Mouse (Mus musculus): ENCODE data around the gene Tmem163.

Tmem163 gene

GRCm38 (mm10) chr1:127555822-127556485 is 123.4 kb downstream of the Tmem163 start:
- no peak for DNase-seq

DNA sequence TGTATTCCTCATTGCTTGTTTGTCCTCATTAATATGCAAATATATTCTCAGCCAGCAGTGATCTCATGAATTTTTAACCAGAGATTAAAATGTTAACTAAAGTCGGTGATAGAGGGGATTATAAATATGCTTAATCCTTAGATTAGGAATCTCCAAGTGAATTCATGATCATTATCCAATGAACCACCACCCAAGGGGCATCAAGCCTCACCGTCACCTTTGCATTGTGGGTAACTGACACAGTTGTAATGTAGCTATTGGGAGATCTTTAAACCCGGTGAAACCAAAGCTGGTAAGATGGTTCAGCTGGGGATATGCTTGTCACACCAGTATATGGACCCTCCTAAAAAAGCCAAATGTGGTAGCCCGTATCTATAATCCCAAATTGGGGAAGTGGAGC is 131.3 kb downstream of the Tmem163 start:
- DNase-seq, result no peak

GRCm38 (mm10) chr1:127542756-127543155 is 136.6 kb downstream of the Tmem163 start:
- no peak for DNase-seq

GRCm38 (mm10) chr1:127541931-127542330 is 137.4 kb downstream of the Tmem163 start:
- DNase-seq, result no peak

- DNase-seq, result no peak
Measured at GRCm38 (mm10) chr1:127541522-127541921, 137.8 kb downstream of the Tmem163 start.

DNA sequence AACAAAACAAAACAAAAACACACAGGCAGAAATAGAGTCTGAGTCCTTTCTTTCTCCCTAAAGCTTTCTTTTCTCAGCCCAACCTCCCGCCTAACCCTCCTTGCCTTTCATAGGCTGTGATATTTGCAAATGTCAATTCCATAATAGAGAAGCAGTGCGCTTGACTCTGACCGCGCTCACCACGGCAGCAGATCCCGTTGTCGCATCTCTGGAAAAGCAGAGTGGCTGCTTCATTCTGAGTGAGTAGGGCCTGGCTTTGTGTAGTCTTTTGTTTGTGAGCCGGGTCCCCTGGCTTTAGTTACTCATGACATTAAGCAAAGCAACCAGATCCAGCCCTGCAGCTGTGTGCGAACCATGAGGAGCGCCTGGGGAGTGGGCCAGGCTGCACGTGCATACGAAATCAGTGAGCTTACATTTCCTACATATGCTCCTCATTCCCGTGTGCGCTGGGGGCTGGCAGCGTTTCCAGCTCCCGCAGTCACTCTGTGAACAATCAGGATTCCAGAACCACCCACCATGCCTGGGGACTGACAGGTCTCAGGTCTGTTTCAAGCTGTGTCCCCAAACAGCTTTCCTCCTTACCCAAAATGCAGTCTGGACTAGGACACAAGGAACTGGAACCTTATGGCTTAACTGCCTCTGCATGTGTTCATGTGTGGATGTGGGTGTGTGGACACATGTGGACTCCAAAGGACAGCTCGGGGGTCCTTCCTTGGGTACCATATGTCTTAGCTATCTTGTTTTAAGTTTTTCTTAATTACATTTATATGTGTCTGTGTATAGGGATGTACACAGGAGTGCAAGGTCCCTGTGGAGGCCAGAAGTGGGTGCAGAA is 141.9 kb downstream of the Tmem163 start:
- DNase-seq, result no peak

DNA sequence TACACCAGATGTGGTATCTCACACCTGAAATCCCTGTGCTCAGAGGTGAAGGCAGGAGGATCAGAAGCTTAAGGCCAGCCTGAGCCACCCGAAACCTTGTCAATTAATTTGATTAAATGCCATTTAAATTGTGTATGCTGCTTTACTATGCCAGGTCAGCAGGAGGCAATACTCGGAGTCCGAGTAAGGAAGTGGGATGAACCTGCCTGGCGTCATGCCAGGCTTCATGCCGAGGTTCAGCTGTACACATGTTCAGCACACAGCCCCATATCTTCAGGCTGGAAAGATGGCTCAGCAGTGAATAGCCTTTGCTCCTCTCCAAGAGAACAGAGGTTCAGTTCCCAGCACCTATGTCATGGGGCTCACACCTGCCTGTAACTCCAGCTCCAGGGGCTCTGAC is 142.9 kb downstream of the Tmem163 start:
- DNase-seq, result no peak

DNA sequence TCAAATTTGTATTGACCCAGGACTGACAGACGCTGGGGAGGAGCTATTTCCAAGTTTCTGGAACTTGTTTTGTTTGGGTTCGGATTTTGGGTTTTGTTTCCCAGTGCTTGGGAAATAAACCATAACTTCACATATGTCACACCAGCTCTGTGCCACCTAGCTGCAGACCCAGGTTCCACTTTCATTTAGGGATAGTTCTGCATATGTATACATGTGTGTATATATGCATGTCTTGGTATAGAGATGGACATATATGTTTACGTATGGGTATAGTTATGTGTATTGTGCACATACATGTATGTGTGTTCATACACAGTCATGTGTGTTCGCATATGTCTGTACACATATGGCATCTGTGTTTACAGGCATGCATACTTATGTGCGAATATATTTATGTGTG is 147.6 kb downstream of the Tmem163 start:
- no peak for DNase-seq

GRCm38 (mm10) chr1:127530849-127531580 is 148.3 kb downstream of the Tmem163 start:
- no peak for DNase-seq

- no peak for DNase-seq
Measured at GRCm38 (mm10) chr1:127523364-127523763, 156.0 kb downstream of the Tmem163 start.

DNA sequence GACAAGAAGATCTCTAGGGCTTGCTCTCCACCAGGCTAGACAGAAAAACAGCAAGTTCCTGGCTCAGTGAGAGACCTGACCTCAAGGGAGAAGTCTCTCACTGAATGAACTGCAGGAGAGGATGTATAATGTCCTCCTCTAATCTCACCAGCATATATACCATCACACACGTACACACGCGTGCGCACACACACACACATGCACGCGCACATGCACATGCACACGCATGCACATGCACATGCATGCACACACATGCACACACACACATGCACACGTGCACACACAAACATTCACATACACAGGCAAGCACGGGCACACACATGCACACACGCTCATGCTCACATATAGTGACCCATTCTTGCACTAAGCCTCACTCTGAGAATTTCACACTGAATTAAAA is 164.5 kb downstream of the Tmem163 start:
- no peak for DNase-seq

DNA sequence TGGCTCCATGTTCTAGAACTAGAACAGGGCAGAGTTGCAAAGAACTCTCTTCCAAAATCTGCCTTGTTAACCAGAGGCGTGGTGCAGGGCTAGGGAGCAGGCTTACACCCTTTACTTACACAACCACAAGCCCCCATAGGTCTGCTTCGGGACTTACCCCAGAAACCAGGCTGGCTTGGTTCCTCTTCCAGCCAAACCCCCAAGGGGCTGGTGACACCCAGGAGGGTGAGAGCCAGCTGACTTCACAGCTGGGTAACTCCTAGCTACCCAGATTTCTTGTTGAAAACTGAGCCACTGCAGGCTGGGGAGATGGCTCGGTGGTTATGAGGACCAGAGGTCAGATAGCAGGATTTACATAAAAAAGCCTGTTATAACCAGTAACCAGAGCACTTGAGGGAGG is 164.9 kb downstream of the Tmem163 start:
- peak in 1 of 2 experiments; percentile 26 for DNase-seq

- DNase-seq, result no peak
Measured at GRCm38 (mm10) chr1:127513664-127514063, 165.7 kb downstream of the Tmem163 start.

GRCm38 (mm10) chr1:127513140-127513539 is 166.2 kb downstream of the Tmem163 start:
- DNase-seq, result no peak

- DNase-seq, result no peak
Measured at GRCm38 (mm10) chr1:127512709-127513108, 166.6 kb downstream of the Tmem163 start.

- DNase-seq, result no peak
Measured at GRCm38 (mm10) chr1:127511362-127511761, 168.0 kb downstream of the Tmem163 start.

- no peak for DNase-seq
Measured at GRCm38 (mm10) chr1:127508921-127509320, 170.4 kb downstream of the Tmem163 start.

DNA sequence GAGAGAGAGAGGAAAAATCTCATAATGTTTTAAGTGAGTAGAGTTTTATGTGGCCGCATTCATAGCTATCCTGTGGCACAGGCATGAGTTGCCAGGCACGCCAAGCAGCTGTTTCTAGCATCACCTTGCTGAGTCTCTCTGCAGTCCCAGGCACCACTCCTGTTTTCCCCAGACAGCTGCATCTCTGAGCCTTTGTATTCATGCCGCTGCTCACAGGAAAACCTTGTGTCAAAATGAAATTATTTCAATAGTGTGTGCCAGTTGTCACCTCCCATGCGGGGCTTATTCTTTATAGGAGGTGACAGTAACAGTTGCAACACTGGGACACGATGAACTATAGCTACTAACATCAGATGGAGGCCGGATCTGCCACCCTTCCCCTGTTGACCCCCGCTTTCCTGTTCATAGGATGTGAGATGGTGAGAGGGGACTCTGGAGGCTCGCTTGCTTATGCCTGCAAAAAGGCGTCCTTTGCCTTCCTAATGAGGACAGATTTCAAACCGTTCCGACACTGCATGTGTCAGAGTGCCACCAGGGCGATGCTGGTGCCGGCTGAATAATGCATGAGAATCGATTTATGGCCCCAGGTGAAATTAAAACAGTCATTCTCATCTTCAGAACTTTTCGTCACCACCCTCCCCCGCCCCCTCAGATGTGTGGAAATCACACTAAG is 171.1 kb downstream of the Tmem163 start:
- no peak for DNase-seq

DNA sequence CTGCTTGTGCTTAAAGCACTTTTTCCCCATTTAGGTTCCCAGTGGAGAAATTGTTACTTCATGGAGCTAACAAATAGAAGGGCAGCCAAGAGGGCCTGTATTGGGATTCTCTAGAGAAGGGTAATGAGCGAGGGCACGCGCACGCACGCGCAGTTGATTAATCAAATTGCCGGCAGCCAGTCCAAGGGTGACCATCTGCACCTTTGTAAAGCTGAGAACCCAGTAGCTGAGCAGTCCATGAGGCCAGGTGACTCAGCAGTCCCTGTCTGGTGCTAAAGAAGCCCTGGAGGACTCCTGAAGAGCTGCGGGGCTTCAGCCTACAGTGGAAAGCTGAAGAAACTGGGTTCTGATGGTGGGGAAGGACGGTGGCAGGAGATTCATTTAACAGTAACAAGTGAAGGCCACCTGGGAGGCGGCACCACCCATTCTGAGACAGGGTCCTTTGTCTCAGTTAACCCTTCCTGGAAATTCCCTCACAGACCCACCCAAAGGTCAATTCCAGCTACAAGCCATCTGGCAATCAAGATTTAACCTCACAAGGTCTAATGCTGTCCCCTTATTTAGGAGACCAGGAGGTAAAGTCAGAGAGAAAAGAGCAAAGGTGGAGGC is 172.2 kb downstream of the Tmem163 start:
- DNase-seq, result no peak

- no peak for DNase-seq
Measured at GRCm38 (mm10) chr1:127500701-127501100, 178.6 kb downstream of the Tmem163 start.

DNA sequence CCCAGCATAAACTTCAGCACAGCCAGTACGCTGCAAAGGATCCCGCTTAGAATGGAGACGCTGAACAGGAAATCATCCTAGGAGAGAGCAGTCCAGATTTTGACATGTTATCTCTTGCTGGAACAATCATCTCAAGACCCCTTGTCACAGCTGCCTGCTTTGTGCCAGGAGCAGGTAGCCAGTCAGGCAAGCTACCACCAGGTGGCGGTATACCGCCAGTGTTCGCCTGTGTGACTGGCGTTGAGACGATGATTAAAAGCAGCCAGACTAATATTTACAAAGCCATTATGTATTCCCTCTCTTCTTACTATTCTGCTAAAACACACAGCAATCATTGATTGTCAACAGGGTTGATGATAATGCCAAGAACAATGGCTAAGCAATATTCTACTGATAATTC is 179.1 kb downstream of the Tmem163 start:
- DNase-seq, result peak; percentile 34 to 39

DNA sequence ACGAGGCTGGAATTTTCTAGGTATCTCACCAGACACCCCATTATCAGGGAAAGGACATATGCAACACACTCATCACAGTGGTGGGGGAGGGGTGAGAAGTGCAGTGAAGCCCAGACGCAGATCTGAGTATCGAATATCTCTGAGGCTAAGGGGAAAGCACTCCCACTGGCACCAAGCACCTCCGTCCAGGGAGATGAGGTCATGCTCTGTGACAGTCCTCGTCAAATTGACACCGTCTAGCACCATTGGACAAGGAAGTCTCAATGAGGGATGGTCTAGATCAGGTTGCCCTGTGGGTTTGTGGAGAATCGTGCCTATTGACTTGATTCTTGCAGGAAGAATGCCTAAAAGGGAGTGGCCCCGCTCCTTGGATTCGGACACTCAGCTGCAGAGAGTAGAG is 180.6 kb downstream of the Tmem163 start:
- DNase-seq, result no peak

Measured in thymus, adult 18-20 months (tissue).